Mouse (Mus musculus) layer of hippocampus, adult 9-10 months (tissue): ENCODE data around the gene Gm4297.
"Not testable (repeated sequence)": the region's sequence is repeated elsewhere in the genome, so short reads cannot be mapped to it uniquely, and the experiment has no call there.

ENCODE experiments used
- DNase-seq: peaks from one replicate; pipeline ENCODE4 v3.0.0; 2022; ENCODE audit warnings: low spot score

The Gm4297 gene

GRCm38 (mm10) chrX:24574795-24575194 lies at the start of gene Gm4297:
Gm4297 (minus strand) TSS chrX:24574895.
- not testable (repeated sequence) for DNase-seq
